Mouse (Mus musculus): ENCODE measurements around the gene Fkbpl.

DNA sequence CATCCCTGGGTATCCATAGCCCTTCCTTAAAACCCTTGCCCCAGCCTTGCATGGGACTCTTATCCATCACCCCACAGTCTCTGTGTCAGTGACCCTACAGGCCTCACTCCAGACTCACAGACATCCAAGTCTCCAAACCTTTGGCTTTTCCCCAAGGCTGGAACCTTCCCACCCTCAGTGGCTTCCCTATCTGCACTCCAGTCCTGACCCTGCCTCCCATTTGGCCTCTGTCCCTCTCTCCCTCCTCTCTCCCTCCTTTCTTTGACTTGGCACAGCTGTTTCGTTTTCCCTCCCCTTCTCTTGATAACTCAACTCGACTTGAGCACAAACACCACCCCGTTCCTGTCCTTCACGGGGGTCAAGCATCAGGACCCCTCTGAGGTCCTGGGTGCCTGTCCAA is 45.9 kb downstream of the Fkbpl start:
- TF ChIP-seq CTCF (IDR thresholded peaks at IDR 0.05; ENCODE audit: insufficient read depth, low read length) (no peak), POLR2A (IDR thresholded peaks at IDR 0.05; ENCODE audit: borderline replicate concordance, extremely low read depth, low read depth, low read length) (no peak)
